Mouse (Mus musculus): ENCODE measurements around the gene Fosl1. TPM values are rescaled to one million over a fixed set of nuclear protein-coding genes. Genes with fewer than 3 reads are reported as not detected.
"Not testable (repeated sequence)": the region's sequence is repeated elsewhere in the genome, so short reads cannot be mapped to it uniquely, and the experiment has no call there.

The Fosl1 gene
- not detected for total RNA-seq (2021)

DNA sequence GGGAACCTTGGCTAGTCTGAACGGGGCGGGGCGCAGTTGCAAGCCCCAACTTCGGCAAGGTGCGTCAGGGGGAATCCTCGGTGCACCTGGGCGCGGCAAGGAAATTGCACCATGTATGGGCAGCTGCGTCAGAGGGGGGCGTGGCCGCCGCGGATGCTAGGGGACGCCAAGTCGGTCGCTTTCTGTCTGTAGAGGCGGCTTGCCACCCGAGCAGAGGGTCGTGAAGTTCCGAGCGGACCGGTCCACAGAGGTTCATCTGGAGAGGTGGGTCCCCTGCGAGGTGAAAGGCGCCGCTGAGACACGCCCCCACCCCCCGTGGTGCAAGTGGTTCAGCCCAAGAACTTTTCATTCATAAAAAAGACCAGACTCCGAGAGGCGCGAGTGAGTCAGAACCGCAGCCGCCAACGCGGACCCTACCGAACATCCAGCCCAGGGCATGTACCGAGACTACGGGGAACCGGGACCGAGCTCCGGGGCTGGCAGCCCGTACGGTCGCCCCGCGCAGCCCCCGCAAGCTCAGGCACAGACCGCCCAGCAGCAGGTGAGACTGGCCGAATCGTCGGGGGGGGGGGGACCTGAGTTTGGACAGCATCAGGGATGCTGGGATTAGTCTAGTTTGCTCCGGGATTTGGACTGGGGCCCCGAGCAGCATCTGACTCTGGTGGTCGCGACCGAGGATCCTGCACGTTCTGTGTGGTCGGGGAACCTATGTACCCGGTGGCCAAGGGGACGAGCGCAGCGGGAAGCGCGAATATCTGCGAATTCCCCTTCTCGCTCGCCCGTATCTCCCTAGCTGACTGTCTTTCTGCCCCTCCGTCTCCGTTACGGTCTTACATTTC is at the start of gene Fosl1:
Gene Fosl1 (plus strand): TSS at position 33 of the 839 bp plus-strand sequence.
- intact Hi-C loops (cut with DNase I) = no loop called here
- DNase-seq (ENCODE audit: low spot score in 2 of 2) = peak; percentile 67 to 78

DNA sequence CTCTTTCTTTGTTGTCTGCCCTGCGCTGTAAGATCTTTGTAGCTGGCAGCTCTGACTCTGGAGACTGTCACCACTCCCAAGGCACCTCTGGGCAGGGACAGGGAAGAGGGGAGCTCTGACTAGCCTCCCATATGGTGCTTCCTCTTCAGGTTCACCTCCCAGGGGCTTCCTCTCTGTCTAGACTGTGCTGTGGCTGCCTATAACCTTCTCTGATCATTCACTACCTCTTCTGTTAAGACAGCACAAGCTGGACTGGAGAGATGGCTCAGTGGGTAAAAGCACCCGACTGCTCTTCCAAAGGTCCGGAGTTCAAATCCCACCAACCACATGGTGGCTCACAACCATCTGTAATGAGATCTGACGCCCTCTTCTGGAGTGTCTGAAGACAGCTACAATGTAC is 46.3 kb upstream of the Fosl1 start:
- DNase-seq (ENCODE audit: low spot score in 2 of 2); intact Hi-C loops (cut with DNase I): not testable (repeated sequence)

DNA sequence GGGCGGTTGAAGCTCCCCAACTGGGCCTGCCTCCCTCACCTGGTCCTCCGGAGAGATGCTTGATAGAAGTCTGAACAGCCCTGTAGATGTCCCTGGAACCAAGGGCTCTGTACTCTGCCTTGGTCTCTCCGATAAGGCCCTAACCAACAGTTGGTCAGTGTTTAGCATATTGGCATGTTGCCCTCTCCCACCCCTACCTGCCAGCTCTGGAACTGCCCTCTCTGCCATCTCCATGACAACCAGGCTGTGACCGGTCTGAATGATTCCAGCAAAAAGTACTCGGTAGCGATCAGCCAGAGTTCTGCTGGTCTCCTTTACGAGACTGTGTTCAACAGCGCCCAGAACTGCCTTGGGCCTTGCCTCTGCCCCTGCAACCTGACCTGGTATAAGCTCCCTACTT is 45.1 kb upstream of the Fosl1 start, which contains the start of gene Tsga10ip:
Gene Tsga10ip (minus strand): TSS at position 234 of the 400 bp plus-strand sequence.
- DNase-seq (ENCODE audit: low spot score in 2 of 2) = no peak
- intact Hi-C loops (cut with DNase I) = no loop called here

DNA sequence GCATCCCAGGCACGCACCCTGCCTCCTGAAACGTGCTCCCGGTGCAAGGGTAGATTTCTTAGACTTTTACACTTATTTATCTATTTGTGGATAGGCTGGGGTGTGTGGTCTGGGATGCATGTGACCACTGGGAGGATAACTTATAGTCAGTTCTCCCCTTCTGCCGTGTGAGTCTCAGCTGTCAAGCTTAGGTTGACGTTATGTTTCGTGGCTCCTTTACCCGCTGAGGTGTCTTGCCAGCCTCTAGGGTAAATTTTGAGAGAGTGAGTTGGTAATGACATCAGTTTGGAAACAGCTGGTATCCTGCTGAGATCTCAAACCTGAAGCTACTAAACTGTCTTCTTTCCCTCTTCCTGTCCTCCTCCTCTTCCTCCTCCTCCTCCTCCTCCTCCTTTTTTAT is 41.4 kb upstream of the Fosl1 start:
- no peak for DNase-seq (ENCODE audit: low spot score in 2 of 2)
- intact Hi-C loops (cut with DNase I) = no loop called here

DNA sequence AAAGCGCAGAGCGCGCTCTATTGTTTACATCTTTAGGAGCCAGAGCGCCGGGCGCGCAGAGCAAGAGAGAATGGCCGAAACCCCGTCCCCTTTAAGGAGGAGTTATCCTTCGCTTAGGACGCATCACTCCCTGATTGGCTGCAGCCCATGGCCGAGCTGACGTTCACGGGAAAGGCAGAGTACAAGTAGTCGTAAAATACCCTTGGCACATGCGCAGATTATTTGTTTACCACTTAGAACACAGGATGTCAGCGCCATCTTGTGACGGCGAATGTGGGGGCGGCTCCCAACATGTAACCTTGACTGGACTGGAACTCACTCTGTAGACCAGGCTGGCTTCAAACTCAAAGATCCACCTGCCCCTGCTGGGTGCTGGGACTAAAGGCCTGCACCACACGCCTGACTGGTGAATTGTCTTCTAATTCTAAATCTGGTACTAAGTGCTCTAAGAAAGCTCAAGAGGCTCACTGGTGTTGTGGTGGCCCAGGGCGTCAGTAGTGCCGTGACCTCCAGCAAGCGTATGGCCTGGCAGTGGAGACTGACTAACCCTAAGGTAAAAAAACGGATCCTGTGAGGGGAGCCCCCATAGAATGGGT is 40.7 kb upstream of the Fosl1 start:
- DNase-seq (ENCODE audit: low spot score in 2 of 2) = peak in 1 of 2 experiments; percentile 63
- intact Hi-C loops (cut with DNase I) = not testable (repeated sequence)

DNA sequence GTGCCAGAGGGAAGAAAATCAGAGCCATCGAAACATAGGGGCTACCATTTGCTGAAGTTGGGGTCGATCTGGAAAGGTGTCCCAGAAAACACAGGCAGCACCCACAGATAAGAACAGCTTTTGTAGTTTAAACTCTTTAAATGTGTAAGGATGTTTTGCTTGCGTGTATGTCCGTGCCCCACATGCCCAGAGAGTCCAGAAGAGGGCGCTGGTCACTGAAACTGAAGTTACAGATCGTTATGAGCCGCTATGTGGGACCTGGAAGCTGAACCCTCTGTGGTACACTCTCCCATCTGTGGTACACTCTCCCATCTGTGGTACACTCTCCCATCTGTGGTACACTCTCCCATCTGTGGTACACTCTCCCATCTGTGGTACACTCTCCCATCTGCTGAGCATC is 40.2 kb upstream of the Fosl1 start:
- peak in 1 of 2 experiments; percentile 69 for DNase-seq (ENCODE audit: low spot score in 2 of 2)
- intact Hi-C loops (cut with DNase I) = no loop called here

DNA sequence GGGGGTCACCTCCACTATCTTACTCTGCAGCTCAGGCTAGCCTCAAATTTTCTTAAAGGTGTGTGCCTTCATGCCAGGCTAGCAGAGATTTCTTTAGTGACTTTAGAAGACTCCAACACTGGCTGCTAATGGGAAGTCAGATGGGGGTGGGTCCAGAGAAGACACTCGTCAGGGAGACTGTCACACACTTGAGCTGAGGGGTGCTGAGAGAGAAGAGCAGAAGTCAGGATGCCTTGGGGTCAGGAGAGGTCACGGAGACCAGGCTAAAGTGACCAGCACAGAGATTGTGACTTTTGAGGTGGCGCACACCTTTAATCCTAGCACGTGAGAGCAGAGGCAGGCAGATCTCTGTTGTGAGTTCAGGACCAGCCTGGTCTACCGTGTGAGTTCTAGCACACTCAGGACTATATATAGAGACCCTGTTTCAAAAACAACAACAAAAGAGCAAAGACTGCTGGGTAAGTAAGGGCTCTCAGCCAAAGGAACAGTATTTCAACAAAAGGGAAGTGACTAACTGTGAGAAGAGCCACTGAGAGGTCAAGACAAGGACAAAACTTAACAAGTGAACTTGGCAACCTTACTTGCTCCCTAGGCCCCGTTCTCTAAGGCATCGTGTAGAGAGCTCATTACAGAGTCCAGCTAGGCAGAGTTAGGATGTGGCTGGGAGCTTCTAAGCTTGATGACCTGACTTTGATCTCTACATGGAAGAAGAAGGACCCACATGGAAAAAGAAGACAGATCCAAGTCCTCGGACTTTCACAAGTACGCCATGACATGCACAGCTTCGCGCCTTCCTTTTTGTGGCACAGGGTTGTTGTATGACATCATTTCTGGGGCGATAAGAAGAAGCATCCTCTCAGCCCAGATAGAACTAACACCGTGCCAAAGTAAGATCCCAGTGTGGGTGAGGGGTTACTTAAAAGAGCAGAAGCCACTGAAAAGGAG is 39.0 kb upstream of the Fosl1 start:
- intact Hi-C loops (cut with DNase I) = no loop called here

DNA sequence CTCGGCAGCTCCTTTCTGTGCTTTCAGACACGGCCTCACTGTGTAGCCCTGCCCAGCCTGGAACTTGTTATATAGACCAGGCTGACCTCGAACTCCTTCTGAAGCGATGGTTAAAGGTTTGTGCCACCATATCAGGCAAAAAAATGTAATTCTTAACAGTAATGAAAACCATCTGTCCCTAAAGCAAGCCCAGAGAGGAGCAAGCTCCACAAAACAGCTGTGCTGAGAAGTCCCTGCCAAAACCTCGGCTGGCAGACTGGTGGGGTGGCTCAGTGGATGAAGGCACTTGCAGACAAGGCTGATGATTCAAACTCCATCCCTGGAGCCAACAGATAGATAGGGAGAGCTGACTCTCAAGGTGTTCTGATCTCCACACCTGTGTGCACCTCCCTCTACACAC is 38.3 kb upstream of the Fosl1 start:
- intact Hi-C loops (cut with DNase I) = no loop called here

More for the DNA sequence above, 39.0 kb upstream of the Fosl1 start:
- no peak for DNase-seq (ENCODE audit: low spot score in 2 of 2)

DNA sequence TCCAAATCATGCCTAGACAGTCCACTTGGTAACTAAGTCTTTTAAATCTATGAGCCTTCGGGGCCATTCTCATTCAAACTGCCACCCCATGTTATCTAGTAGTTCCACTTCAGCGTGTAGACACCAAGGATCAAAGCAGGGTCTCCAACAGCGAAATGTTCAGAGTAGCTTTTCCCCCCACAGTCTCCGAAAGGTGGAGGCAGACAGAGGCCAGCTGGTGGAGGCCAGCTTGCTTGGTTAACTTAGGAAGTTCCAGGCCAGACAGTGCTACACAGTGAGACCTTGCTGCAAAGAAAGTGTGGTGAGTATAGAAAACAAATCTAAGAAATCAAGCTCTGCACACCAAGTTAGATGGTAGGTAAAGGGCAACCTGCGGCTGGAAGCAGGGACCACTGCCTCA is 36.7 kb upstream of the Fosl1 start:
- intact Hi-C loops (cut with DNase I) = no loop called here
- DNase-seq (ENCODE audit: low spot score in 2 of 2) = no peak

More for the DNA sequence above, 38.3 kb upstream of the Fosl1 start:
- no peak for DNase-seq (ENCODE audit: low spot score in 2 of 2)

DNA sequence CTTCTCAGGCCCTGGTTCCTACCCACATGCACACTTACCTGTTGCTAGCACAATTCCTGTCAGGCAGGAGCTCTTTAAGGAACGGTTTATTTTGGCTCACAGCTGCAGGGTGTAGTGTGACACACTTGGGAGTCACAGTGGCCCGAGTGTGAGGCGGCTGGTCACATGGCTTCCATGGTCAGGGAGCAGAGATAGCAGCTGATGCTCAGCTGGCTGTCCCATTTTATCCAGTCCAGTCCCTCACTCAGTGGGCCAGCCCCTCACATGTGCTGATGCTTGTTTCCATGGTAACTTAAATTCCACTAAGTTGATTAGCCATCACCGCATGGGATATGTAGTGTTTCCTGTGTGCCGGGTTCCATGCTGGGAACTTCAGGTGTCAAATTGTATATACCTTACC is 35.4 kb upstream of the Fosl1 start:
- intact Hi-C loops (cut with DNase I) = no loop called here
- no peak for DNase-seq (ENCODE audit: low spot score in 2 of 2)

DNA sequence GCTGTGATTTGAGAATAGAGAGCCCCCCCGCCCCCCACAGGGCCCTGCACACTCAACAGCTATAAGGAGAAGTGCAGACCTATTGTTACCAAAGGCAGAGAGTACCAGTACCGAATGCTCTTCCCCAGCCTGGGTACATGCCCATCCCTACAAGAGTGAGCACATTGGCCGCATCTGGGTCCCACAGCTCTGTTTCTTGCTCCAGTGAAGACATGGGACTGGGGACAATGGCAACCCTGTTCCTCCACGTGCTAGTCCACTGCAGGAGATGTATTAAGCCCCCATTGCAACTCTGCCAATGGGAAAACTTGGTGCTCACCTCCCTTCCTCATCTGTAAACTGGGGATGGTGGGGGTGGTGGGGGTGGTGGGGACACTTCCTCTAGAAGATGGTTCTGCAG is 33.5 kb upstream of the Fosl1 start:
- no peak for DNase-seq (ENCODE audit: low spot score in 2 of 2)
- intact Hi-C loops (cut with DNase I) = no loop called here

DNA sequence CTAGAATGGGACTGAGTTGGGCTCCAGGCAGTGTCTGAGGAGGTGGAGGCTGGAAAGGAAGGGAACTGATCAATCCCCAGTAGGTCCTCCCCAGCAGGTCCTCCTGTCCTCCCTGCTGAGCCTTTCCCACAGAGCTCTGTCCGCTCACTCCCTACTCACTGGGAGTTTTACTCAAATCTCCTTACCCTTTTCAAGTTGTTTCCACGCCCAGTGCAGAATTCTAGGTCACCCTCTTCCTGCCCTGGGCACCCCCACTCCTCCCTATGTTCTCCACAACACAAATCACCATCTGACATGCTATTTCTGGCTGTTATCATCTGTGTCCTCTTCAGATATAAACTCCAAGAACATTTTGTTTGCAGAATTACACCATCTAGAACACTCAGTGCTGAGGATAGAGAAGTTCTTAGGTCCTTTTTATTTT is 32.8 kb upstream of the Fosl1 start:
- no peak for DNase-seq (ENCODE audit: low spot score in 2 of 2)
- intact Hi-C loops (cut with DNase I) = no loop called here

DNA sequence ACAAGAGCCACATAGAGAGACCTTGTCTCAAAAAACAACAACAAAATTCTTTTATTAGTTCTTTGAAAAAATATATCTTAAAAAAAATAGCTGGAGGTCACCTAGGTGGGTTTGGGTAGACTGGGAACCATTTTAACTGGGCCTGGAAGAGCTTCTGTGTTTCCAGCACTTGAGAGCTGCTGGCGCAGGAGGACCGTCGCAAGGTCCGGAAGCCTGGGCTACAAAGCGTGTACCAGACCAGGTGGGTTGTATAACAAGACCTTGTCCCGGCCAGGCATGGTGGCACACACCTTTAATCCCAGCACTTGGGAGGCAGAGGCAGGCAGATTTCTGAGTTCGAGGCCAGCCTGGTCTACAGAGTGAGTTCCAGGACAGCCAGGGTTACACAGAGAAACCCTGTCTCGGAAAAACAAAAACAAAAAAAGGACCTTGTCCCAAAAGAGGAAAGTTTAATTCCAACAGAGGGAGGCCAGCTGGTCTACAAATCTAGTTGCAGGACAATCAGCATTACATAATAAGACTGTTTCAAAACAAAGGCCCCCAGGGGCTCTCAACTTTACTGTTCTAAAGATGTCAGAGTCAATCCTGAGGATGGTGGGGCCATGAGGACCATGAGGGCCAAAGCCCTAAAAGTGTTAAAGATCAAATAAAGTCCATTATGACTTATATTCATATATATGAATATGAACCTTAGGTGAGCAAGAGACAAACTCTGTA is 28.4 kb upstream of the Fosl1 start:
- intact Hi-C loops (cut with DNase I) = no loop called here
- no peak for DNase-seq (ENCODE audit: low spot score in 2 of 2)

DNA sequence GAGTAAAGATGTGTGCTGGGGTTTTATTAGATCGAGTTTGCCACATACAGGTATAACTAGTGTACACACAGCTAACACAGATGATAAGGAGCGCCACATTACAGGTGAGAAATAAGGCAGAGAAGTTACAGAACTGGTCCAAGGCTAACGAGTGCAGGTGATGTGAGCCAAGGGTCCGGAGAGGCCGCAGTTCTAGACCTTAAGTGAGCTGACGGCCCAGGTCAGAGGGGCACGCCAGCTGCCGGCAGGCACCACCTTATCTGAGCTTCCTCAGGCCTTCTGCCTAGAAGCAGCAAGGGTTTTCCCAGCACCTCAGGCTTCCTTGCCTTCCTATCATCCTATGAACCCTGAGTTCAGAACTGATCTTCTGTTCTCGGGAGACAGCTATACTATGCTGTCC is 27.7 kb upstream of the Fosl1 start:
- intact Hi-C loops (cut with DNase I) = no loop called here
- DNase-seq (ENCODE audit: low spot score in 2 of 2) = no peak

DNA sequence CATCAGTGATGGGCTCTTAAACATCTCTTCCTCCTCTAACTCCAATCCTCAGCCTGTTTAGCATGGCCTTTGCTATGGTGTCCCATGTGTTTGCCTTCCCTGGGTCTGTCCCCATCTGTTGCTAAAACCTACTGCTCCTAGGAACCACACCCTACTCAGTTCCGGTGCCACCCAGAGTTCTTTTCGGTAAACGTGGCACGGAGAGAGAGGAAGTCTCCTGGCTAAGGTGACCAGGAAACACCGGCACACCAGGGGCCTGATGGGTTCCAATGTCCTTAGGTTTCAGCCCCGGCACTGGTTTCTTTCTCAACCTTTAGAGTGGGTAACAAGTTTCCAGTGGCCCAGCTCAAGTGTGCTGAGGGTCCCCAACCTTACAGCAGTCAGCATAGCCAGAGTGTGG is 26.8 kb upstream of the Fosl1 start:
- intact Hi-C loops (cut with DNase I) = no loop called here
- DNase-seq (ENCODE audit: low spot score in 2 of 2) = no peak

DNA sequence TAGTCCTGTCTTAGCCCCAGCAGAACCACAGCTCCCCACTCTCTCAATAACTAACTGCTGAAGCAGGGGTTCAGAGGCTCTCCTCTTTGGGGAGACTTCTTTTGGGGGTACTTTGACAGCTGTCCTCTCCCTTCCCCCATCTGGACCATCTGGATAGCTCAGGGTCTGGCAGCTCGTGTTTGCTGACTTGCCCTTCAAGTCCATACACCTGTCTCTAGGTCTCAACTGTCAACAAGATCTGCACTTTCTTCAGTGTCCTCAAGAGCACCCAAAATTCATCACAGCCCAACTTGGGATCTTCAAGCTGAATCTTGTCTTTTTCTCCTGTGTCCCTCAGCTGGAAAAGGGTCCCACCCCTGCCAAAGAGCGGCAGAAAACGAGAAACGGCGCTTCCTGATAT is 25.6 kb upstream of the Fosl1 start:
- intact Hi-C loops (cut with DNase I) = no loop called here
- DNase-seq (ENCODE audit: low spot score in 2 of 2) = no peak

DNA sequence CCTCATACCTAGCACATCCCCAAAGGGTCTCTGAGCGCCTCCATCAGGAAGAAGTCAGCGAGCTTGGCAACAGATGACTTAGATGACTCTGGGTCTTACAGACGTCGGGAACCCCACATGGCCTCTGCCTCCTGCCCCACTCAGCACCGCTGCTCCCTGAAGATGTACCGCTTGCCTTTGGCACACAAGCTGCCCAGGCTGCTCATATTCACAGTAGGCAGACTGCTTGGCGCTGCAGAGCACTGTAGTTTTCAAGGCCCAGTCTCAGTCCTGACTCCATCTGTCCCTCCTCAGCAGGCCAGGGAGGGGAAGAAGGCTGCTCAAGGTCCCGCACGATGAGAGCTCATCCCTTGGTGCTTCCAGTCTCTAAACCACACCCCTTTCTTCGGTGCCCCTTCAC is 25.1 kb upstream of the Fosl1 start:
- no peak for DNase-seq (ENCODE audit: low spot score in 2 of 2)
- intact Hi-C loops (cut with DNase I) = no loop called here

DNA sequence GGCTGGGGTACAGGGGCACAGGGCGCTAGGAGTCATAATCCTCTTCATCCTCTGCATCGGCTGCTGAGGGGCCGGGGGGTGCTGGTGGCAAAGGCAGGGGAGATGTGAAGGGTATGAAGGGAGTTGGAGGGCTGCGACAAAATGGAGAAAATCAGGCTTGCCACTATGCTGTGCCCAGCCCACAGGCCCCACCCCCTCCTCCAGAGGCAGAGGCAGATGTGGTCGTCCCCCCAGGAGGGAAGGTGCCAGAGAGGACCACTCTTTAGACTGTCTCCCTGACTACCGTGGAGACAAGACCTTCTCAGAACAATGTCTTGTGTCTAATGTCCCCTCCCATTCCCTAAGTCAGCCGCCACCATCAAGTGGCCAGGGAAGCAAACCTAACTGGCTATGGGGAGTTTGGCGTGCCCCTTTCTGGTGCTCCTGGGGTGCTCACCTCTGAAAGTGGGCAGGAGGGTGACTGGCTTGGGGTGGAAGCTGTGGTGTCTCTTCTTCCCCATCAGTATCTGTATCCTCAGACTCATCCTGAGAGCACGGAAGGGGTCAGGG is 24.4 kb upstream of the Fosl1 start:
- no peak for DNase-seq (ENCODE audit: low spot score in 2 of 2)
- intact Hi-C loops (cut with DNase I) = no loop called here

DNA sequence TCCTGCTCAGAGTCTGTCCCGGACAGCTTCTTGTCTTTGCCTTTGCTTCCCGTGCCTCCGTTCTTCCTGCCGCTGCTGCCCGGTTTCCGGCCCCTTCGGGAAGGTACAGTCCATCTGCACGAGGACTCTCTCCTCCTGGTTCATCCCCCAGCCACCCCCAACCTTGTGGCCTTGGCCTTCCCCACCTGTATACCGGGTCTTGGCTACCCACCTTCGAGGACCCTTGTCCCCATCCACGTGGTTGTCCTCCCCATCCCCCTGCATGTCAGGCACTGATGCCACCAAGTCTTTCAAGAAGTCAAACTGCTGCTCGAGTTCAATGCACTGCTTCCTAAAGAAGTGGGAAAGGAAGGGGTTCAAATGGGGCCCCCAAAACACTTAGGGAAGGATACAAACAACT is 23.8 kb upstream of the Fosl1 start:
- intact Hi-C loops (cut with DNase I) = no loop called here
- DNase-seq (ENCODE audit: low spot score in 2 of 2) = no peak

All from left cerebral cortex, postnatal 25 days (tissue).